Mouse (Mus musculus) heart, embryonic 13.5 days (tissue): ENCODE measurements around the gene Pde4dip. TPM values are rescaled to one million over a fixed set of nuclear protein-coding genes. Genes with fewer than 3 reads are reported as not detected.

Experiments
- ATAC-seq: fragments of 200-750 bp; cut with Nextera tagmentation; 2 replicates; pipeline ENCODE4 v1.8.0; 2017; ENCODE audit warnings: moderate TSS enrichment; ENCODE audit not compliant: insufficient number of reproducible peaks, low FRiP score, low TSS enrichment; ENCODE audit errors: extremely low read depth
- H3K27ac ChIP-seq: fragments of 300-500 bp; sonication (generic); replicated peaks from 2 replicates; pipeline ENCODE4 v1.5.1; 2015; ENCODE audit warnings: moderate library complexity, mild to moderate bottlenecking, inconsistent platforms
- H3K27me3 ChIP-seq: fragments of 300-500 bp; sonication (generic); replicated peaks from 2 replicates; pipeline ENCODE4 v1.6.1; 2015; ENCODE audit warnings: mild to moderate bottlenecking, inconsistent platforms
- H3K36me3 ChIP-seq: fragments of 300-500 bp; sonication (generic); 2 replicates; pipeline ENCODE4 v1.6.1; 2015; ENCODE audit warnings: mild to moderate bottlenecking, inconsistent platforms
- H3K4me1 ChIP-seq: fragments of 300-500 bp; sonication (generic); 2 replicates; pipeline ENCODE4 v1.6.1; 2015; ENCODE audit warnings: inconsistent platforms
- H3K4me2 ChIP-seq: fragments of 300-500 bp; sonication (generic); 2 replicates; pipeline ENCODE4 v1.6.1; 2015; ENCODE audit warnings: inconsistent platforms, mild to moderate bottlenecking, moderate library complexity
- H3K4me3 ChIP-seq: fragments of 300-500 bp; sonication (generic); 2 replicates; pipeline ENCODE4 v1.5.1; 2015; ENCODE audit warnings: moderate library complexity, mild to moderate bottlenecking, inconsistent platforms
- H3K9ac ChIP-seq: fragments of 300-500 bp; sonication (generic); 2 replicates; pipeline ENCODE4 v1.6.1; 2015; ENCODE audit warnings: inconsistent platforms, mild to moderate bottlenecking, moderate library complexity
- H3K9me3 ChIP-seq: fragments of 300-500 bp; sonication (generic); 2 replicates; pipeline ENCODE4 v1.6.1; 2016; ENCODE audit warnings: inconsistent platforms
- WGBS: fragments of 180-500 bp; shearing (Covaris S2); methylation state at CpG from one replicate; pipeline ENCODE4 v1.1.7; 2015; ENCODE audit warnings: mixed read lengths; 5-methylcytosine and 5-hydroxymethylcytosine counted together
- polyA plus RNA-seq: library from polyadenylated mRNA; unstranded; fragments of >200 nt; fragmentation: Nextera tagmentation; extraction: Ambion mirVana; gene quantifications from 2 replicates; pipeline ENCODE4 v1.2.1, GENCODE M21; 2015

Pde4dip gene
- polyA plus RNA-seq, 1 experiment from 2014 or later: 68.2 TPM

DNA sequence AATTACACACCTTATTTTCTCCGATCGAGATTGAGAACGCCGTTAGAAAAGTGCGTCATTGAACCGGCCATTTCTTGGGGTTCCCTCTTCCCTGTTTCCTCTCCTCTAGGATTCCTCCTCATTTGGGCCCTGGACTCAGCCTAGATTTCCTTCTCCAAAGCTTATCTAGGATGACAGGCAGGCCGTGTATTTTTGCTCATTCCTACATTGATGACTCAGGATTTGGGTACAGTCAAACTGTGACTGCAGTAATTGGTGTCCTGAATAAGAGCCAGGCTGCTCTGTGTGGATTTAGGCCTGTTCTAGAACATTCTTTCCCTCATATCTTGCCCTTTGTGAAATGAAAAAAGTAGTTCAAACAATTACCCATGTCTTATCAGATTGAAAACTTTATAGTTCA, 228.8 kb downstream of the Pde4dip start:
- 79% methylated on average over 7 of the region's 7 CpGs for WGBS

DNA sequence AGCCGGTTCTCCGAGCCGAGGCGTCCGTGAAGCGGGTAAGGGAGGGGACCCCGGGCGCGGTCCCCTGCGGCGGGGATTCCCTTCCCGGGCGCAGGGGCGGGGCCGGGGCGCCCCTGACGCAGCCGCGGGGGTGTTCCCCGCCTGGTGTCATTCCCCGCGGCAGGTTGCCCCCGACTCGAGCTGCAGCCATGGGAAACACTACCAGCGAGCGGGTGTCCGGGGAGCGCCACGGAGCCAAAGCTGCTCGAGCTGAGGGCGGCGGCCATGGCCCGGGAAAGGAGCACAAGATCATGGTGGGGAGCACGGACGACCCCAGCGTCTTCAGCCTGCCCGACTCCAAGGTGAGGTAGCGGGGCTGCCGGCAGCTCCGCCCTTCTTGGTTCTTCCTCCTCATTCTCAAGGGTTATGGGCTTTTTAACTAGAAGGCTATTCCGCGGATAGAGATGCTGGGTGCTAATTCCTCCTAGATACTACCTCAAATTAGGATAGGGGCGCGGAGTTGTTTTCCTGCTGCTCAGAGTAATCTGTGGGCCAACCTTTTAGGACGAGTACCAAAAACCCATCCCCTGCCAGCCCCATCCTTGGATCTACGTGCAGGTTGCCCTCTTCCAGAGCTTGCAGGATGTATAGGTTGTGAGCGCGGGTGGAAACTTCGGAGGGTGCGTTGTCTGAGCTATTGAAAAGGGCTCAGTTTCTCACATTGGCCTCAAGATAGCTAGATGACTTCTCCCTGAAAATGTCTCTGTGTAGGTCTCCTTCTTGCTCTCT, 229.9 kb downstream of the Pde4dip start:
- Histone ChIP-seq H3K36me3 (peaks cover 15% of the 10 kb centered on the region), H3K27me3 (no peaks in the 10 kb centered on the region), H3K9ac (peak overlapping the region; percentile 91), H3K27ac (peak overlapping the region; percentile 83), H3K4me1 (peaks cover 37% of the 10 kb centered on the region), H3K9me3 (peaks cover 7% of the 10 kb centered on the region), H3K4me2 (peak overlapping the region; percentile 88), H3K4me3 (peak overlapping the region; percentile 91)
- under 1% methylated on average over 46 of the region's 50 CpGs for WGBS
- peak; percentile 83 for ATAC-seq

More for the DNA sequence above, 228.8 kb downstream of the Pde4dip start:
- H3K9me3 ChIP-seq: peaks cover 3% of the 10 kb centered on the region
- H3K4me1 ChIP-seq: peaks cover 37% of the 10 kb centered on the region
- H3K36me3 ChIP-seq: peaks cover 26% of the 10 kb centered on the region
- no peak overlapping the region for H3K27ac ChIP-seq
- H3K27me3 ChIP-seq: no peaks in the 10 kb centered on the region
- peak overlapping the region; percentile 91 for H3K9ac ChIP-seq
- H3K4me2 ChIP-seq: peak overlapping the region; percentile 88
- ATAC-seq: no peak
- H3K4me3 ChIP-seq: peak overlapping the region; percentile 91; the same call in 1 of the 2 replicates

DNA sequence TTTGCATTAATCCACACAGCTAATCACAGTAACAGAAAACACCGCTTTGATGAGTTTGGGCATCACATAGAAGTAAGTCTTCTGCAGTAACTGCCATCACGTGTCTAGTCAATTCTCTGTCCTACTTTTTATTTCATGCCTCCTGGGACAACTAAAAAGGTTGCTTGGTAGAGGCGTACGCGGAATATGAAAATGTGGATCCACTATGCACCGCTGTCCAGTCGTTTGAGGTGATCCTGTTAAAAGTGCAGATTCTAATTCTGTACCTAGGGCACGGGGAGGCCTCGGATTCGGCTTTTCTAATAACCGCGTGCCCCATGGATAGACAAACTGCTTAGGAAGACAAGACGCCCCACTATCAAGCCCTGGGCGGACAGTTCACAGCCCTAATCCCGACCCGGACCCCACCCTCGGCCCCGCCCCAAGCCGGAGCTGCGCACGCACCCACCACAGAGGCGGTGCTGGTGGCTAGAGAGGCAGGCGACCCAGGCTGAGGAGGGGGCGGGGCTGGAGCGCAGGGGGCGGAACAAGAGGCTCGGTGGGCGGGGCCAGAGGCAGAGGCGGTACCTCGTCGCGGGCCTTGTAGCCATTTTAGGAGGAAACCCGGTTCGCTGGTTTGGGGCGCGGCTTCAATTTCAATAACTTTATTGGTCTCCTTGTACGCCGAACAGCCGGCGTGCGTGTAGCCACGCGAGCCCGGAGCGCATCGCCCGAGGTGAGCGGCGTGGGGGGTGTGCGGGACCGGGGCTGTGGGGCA, 230.7 kb downstream of the Pde4dip start, which contains the start of gene Prkab2:
Gene Prkab2 (plus strand): TSS at position 539 of the 757 bp plus-strand sequence.
- Histone ChIP-seq H3K27me3 (no peaks in the 10 kb centered on the region), H3K27ac (peak within 1 kb of the TSS; percentile 83), H3K9ac (peak within 1 kb of the TSS; percentile 91), H3K4me2 (peak within 1 kb of the TSS; percentile 88), H3K36me3 (peaks cover 7% of the 10 kb centered on the region), H3K4me1 (peaks cover 41% of the 10 kb centered on the region), H3K4me3 (peak within 1 kb of the TSS; percentile 91), H3K9me3 (peaks cover 7% of the 10 kb centered on the region)
- peak; percentile 93 for ATAC-seq
- 3% methylated on average over 49 of the region's 51 CpGs for WGBS

DNA sequence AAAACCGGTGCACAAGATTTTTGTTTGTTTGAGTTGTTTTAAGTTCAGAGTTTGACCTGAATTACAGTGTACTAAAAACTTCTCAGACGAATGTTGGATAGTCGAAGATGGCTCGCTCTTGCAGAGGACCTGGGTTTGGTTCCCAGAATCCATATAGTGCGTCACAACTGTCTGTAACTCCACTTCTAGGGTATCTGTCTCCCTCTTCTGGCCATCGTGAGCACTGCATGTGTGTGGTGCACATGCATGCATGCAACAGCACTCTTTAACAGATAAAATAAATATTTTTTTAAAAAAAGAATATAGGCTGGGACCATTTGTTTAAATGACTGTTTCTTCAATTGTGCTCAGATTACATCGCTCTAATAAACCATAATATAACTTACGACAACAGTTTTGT, 233.6 kb downstream of the Pde4dip start:
- WGBS: 81% methylated on average over 8 of the region's 8 CpGs

DNA sequence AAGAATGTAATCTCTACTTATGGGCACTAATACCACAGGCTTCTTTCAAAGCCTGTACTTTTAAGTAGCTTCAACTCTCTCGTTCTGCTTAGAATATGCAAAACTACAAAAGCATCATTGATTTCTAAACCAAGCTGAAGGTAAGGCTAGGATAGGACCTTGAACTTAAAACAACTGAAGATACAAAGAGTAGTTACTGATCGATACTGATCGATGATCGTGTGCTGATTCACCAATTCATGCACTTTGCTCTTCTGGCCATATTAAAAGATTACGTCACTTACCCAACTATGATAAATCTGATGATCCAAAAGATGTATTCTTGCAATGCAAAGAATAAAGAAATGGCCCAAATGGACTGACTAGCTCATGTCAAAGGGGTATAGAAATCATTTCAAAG, 234.7 kb downstream of the Pde4dip start:
- ATAC-seq: no peak
- Histone ChIP-seq H3K36me3 (no peaks in the 10 kb centered on the region), H3K27me3 (no peaks in the 10 kb centered on the region), H3K27ac (no peak overlapping the region), H3K4me1 (peaks cover 44% of the 10 kb centered on the region), H3K9ac (no peak overlapping the region), H3K4me3 (no peak overlapping the region), H3K9me3 (peaks cover 7% of the 10 kb centered on the region), H3K4me2 (no peak overlapping the region)
- WGBS: 88% methylated on average over 5 of the region's 5 CpGs

More for the DNA sequence above, 233.6 kb downstream of the Pde4dip start:
- H3K9me3 ChIP-seq: peaks cover 7% of the 10 kb centered on the region
- no peak overlapping the region for H3K9ac ChIP-seq
- H3K27ac ChIP-seq: no peak overlapping the region
- peaks cover 51% of the 10 kb centered on the region for H3K4me1 ChIP-seq
- no peaks in the 10 kb centered on the region for H3K27me3 ChIP-seq
- no peak overlapping the region for H3K4me2 ChIP-seq
- H3K36me3 ChIP-seq: no peaks in the 10 kb centered on the region
- no peak for ATAC-seq
- no peak overlapping the region for H3K4me3 ChIP-seq

DNA sequence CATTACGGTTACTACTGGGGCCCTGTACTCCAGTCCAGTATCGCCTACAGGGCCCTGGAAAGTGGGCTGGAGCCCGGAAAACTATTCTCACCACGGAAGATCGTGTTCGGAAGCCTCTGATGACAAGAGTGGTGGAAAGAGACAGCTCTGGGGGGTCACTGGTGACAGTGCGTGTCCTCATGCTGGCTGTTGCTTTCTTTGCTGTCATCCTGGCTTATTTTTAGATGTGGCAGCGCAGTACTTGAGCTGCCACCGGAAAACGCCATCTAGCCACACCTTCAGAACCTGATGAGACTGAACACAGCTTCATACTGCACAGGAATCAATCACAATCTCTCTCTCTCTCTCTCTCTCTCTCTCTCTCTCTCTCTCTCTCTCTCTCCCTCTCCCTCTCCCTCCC, 236.9 kb downstream of the Pde4dip start:
- H3K27ac ChIP-seq: peak overlapping the region; percentile 89
- H3K9ac ChIP-seq: peak overlapping the region; percentile 62
- H3K4me2 ChIP-seq: peak overlapping the region; percentile 61
- H3K4me3 ChIP-seq: peak overlapping the region; percentile 32
- no peaks in the 10 kb centered on the region for H3K27me3 ChIP-seq
- H3K4me1 ChIP-seq: peaks cover 42% of the 10 kb centered on the region
- H3K36me3 ChIP-seq: no peaks in the 10 kb centered on the region
- 38% methylated on average over 10 of the region's 10 CpGs for WGBS
- peaks cover 7% of the 10 kb centered on the region for H3K9me3 ChIP-seq
- peak; percentile 72; the same call in 1 of the 2 replicates for ATAC-seq

DNA sequence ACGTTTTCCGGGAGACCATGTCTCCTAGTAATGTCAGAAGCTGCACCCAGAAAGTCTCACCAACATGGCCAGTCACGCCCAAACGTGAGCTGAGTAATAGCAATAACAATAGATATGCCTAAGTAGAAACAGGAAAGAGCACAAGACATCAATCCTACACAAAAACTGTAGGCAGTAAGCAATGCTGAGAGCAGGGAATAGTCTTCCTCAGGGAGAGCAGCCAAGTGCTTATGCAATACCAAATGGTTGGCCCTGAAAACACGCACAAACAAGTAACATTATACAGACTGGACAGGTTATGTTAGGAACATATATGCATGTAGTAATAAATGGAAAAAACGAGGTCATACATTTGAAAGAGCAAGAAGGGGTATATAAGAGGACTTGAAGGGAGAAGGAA, 239.0 kb downstream of the Pde4dip start:
- Histone ChIP-seq H3K4me2 (no peak overlapping the region), H3K9me3 (peaks cover 1% of the 10 kb centered on the region; the same call in 1 of the 2 replicates), H3K27ac (no peak overlapping the region), H3K27me3 (no peaks in the 10 kb centered on the region), H3K4me3 (no peak overlapping the region), H3K9ac (no peak overlapping the region), H3K4me1 (peaks cover 34% of the 10 kb centered on the region), H3K36me3 (no peaks in the 10 kb centered on the region)
- no peak for ATAC-seq
- WGBS: 67% methylated on average over 6 of the region's 6 CpGs

DNA sequence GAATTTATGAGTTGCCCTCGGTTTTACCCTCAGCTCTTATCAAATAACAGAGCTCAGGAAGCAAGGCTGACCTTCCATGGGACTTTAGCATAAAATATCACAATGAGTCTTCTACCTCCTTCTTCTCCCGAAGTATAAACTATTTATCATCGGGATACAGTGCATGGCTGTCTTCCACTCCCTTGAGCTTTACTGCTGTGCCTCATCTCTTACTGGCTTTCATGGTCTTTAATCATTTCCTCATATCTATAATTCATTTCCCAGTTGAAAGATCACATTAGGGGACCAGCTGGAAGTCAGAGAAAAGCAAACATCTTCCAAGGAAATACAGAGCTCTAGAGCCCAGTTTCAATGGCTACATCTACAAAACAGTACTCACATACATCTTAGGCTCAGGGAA, 239.5 kb downstream of the Pde4dip start:
- no peak overlapping the region for H3K4me2 ChIP-seq
- no peak for ATAC-seq
- H3K4me1 ChIP-seq: peaks cover 35% of the 10 kb centered on the region
- no peak overlapping the region for H3K9ac ChIP-seq
- no peaks in the 10 kb centered on the region for H3K27me3 ChIP-seq
- no peak overlapping the region for H3K27ac ChIP-seq
- WGBS: 73% methylated on average over 3 of the region's 3 CpGs
- no peaks in the 10 kb centered on the region for H3K36me3 ChIP-seq
- H3K4me3 ChIP-seq: no peak overlapping the region
- H3K9me3 ChIP-seq: no peaks in the 10 kb centered on the region

DNA sequence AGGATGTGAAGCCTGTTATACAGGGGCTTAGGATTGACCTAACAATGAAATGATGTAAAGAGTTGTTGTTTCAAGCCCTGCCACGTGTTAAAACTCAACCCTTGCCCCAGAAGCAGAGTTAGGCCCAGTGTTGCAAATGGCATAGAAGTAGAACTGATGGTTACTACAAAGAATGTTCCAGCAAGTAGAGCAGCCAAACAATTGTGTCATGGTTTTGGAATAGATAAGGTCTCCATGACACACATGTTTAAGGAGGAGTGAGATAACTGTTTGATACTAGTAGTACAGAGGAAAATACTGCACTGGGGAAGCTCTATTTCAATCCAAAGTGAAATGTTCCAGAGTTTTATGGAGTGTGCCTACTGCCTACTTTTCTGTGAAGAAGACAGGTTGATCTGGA, 240.0 kb downstream of the Pde4dip start:
- H3K4me2 ChIP-seq: no peak overlapping the region
- H3K4me3 ChIP-seq: no peak overlapping the region
- H3K9me3 ChIP-seq: no peaks in the 10 kb centered on the region
- WGBS: 19% methylated on average over 1 of the region's 1 CpGs
- H3K36me3 ChIP-seq: no peaks in the 10 kb centered on the region
- no peak for ATAC-seq
- H3K27ac ChIP-seq: no peak overlapping the region
- peaks cover 39% of the 10 kb centered on the region for H3K4me1 ChIP-seq
- no peaks in the 10 kb centered on the region for H3K27me3 ChIP-seq
- no peak overlapping the region for H3K9ac ChIP-seq

DNA sequence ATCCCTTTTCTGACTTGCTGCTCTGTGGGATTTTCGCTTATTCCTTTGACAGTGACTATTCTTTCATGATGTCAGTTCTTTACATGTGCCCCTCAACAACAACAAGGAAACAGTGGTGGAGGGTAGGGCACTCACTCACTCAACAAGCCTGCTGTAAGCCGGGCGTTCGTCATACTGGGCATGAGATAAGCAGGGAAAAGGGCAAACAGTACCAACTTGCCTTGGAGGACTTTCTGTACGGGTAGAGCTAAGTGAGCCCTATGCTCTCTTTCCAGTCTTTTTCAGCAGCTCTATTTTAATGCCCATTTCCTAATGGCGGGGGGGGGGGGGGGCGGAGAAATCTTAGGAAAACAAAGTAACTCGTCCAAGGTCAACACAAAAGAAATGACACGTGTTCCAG, 246.5 kb downstream of the Pde4dip start:
- Histone ChIP-seq H3K4me1 (peaks cover 5% of the 10 kb centered on the region; the same call in 1 of the 2 replicates), H3K4me3 (no peak overlapping the region), H3K9me3 (no peaks in the 10 kb centered on the region), H3K36me3 (no peaks in the 10 kb centered on the region), H3K27me3 (no peaks in the 10 kb centered on the region), H3K9ac (no peak overlapping the region), H3K27ac (no peak overlapping the region), H3K4me2 (no peak overlapping the region)
- 68% methylated on average over 9 of the region's 9 CpGs for WGBS
- ATAC-seq: no peak

DNA sequence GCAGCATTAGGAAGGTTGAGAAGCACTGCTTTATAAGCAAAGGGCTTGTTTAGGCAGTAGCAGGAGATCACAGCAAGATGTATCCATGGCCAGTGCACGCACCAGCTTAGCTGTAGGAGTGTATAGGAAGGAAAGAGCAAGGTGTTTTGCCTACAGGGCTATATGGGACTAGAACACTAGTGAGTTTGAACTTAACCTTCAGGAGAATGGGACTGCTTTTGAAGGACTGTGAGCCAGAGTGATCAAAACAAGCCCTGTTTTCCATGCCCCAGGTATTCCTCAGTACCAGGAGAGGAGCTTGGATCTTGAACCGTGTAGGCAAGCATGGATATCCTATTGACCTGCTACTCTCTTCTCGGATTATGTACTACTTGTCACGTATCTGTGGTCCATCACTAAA, 247.1 kb downstream of the Pde4dip start:
- Histone ChIP-seq H3K27ac (no peak overlapping the region), H3K4me3 (no peak overlapping the region), H3K4me1 (peaks cover 5% of the 10 kb centered on the region; the same call in 1 of the 2 replicates), H3K36me3 (no peaks in the 10 kb centered on the region), H3K4me2 (no peak overlapping the region), H3K9me3 (no peaks in the 10 kb centered on the region), H3K27me3 (no peaks in the 10 kb centered on the region), H3K9ac (no peak overlapping the region)
- WGBS: 84% methylated on average over 4 of the region's 4 CpGs
- no peak for ATAC-seq
